Mouse (Mus musculus) adrenal gland, adult (tissue): ENCODE measurements around the gene Shf.
A peak's percentile ranks its signal among the peaks of the same experiment; 100 is the strongest.

Source experiments
- DNase-seq, 2 experiments: peaks; one replicate each; pipeline ENCODE4 v3.0.0; 2022 to 2023; ENCODE audit warnings: low spot score in 1 of 2; ENCODE audit not compliant: inconsistent age in 2 of 2

Gene Shf

GRCm38 (mm10) chr2:122370101-122370750 lies 1.3 kb upstream of the Shf start:
- DNase-seq = no peak

GRCm38 (mm10) chr2:122368081-122368971 lies 636 bp downstream of the Shf start:
- DNase-seq = peak in 1 of 2 experiments; percentile 68

GRCm38 (mm10) chr2:122367701-122368080 lies 1.3 kb downstream of the Shf start:
- no peak for DNase-seq

- peak in 1 of 2 experiments; percentile 53 for DNase-seq
Measured at GRCm38 (mm10) chr2:122367181-122367580, 1.8 kb downstream of the Shf start.

DNA sequence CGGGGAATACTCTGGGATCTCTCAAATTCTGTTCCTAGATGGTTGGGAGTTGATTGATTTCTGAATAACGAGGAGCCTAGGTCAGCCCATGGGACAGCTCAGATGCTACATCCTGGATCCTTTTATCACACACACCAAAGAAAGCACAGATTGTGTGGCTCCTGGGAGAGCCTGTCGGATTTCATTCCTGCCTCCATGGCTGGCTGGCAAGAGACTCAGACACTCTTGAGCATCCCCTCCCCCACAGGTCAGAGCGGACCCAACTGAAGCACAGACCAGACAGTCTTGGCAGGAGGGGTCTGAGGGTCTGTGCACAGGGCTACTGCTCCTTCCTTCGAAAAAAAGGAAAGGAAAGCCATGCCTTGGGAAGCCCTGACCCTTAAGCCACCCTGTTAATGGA lies 2.3 kb downstream of the Shf start:
- no peak for DNase-seq

- no peak for DNase-seq
Measured at GRCm38 (mm10) chr2:122366039-122366438, 2.9 kb downstream of the Shf start.

DNA sequence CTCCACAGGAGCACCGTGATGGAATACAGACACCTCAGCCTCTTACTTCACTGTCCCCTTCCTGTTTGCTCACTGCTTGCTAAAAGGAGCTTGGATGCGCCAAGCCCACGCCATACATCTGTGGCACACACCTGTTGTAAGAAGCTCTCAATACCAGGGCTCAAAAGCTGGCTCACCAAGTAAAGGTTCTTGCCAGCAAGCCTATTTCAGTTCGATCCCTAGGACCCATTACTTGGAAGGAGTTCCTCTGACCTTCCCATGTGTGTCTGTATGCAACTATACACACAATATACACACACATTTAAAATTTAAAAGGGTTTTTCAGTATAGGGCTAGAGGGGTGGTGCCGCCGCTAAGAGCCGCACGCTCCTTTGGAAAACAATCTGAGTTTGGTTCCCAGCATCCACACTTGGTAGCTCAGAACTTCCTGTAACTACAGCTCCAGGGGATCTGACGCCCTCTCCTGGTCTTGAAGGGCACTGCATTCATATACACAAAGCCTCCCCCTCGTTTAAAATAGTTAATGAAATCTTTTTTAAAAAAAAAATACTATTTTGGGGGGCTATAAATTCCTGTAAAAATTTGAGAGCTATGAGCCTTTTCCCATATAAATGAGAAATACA lies 3.6 kb downstream of the Shf start:
- no peak for DNase-seq

GRCm38 (mm10) chr2:122364352-122364944 lies 4.5 kb downstream of the Shf start:
- DNase-seq = no peak

- no peak for DNase-seq
Measured at GRCm38 (mm10) chr2:122362622-122363523, 6.1 kb downstream of the Shf start.

DNA sequence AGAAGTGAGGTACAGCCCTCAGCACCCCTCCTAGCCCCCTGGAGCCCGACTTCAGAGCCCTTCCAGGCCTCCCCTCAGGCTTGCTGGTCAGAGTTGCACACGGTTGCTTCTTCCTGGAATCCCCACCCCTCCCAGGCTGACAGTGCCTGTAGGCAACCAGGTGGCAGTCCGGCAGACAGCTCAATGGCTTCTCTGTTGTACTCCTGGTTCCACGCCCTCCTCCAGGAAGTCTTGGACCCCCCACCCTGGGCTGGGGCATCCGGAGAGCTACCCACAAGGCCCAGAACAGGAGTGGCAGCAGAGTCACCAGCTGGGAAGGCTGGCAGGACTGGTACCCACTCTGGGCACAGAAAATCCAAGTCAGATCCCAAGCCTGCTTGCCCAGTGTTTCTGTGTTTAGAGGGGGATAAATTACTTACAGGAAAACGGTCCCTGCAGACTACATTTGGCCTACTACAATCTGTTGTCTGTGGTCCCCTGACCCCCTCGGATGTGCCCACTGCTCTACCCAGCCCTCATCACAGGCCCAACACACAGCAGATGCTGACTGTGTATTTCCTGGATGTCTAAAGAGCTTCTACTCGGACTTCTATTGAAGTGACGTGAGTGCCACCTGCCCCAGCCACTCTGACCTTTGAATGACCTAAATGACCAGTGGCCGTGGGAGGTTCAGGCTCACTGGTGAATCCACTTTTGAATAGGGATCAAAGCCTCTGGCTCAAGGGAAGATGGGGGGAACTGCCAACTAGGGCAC lies 6.9 kb downstream of the Shf start:
- DNase-seq = no peak

GRCm38 (mm10) chr2:122361181-122361580 lies 7.8 kb downstream of the Shf start:
- no peak for DNase-seq

- no peak for DNase-seq
Measured at GRCm38 (mm10) chr2:122360310-122360709, 8.7 kb downstream of the Shf start.

GRCm38 (mm10) chr2:122356187-122356586 lies 12.8 kb downstream of the Shf start:
- no peak for DNase-seq

- no peak for DNase-seq
Measured at GRCm38 (mm10) chr2:122355389-122355788, 13.6 kb downstream of the Shf start.

GRCm38 (mm10) chr2:122354191-122354929 lies 14.6 kb downstream of the Shf start:
- DNase-seq = no peak

- no peak for DNase-seq
Measured at GRCm38 (mm10) chr2:122353765-122354164, 15.2 kb downstream of the Shf start.

GRCm38 (mm10) chr2:122352992-122353391 lies 16.0 kb downstream of the Shf start:
- DNase-seq = no peak

DNA sequence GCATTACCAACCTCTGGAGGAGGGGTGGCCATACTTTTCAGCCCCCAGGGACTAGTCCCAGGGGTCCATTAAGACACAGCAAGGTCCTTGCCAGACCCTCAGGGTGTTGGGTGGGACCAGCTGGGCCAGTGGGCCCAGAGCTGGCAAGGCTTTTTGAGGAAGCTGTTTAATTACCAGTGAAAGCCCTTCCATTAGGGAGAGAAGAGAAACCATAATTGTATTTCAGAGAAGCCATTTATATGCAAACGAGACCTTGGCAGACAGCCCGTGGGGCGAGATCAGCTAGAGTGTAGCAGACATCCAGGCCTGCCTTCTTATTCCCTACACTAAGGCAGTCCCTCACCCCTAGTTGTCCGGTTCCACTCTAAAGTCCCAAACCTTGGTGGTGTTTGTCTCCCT lies 17.0 kb downstream of the Shf start:
- peak in 1 of 2 experiments; percentile 65 for DNase-seq
